Mouse (Mus musculus) midbrain, embryonic 14.5 days (tissue): ENCODE data around the gene Cks1b. TPM values are rescaled to one million over a fixed set of nuclear protein-coding genes. Genes with fewer than 3 reads are reported as not detected.
"Not testable (repeated sequence)": the region's sequence is repeated elsewhere in the genome, so short reads cannot be mapped to it uniquely, and the experiment has no call there.

Experiments
- ATAC-seq: fragments of 200-750 bp; cut with Nextera tagmentation; 2 replicates; pipeline ENCODE4 v1.8.0; 2017; ENCODE audit warnings: moderate number of reproducible peaks, moderate library complexity; ENCODE audit not compliant: low FRiP score, low TSS enrichment
- DNase-seq: peaks from one replicate; pipeline ENCODE4 v3.0.0-alpha.2; 2015
- H3K27ac ChIP-seq: fragments of 300-500 bp; sonication (generic); replicated peaks from 2 replicates; pipeline ENCODE4 v1.5.1; 2014; ENCODE audit warnings: mild to moderate bottlenecking, low read depth, low read length, moderate library complexity
- H3K27me3 ChIP-seq: fragments of 300-500 bp; sonication (generic); 2 replicates; pipeline ENCODE4 v1.6.1; 2014; ENCODE audit warnings: low read length, control low read depth, mixed read lengths; ENCODE audit not compliant: control insufficient read depth, insufficient read depth
- H3K36me3 ChIP-seq: fragments of 300-500 bp; sonication (generic); 2 replicates; pipeline ENCODE4 v1.6.1; 2014; ENCODE audit warnings: low read length, control low read depth; ENCODE audit not compliant: control insufficient read depth, insufficient read depth
- H3K4me1 ChIP-seq: fragments of 300-500 bp; sonication (generic); 2 replicates; pipeline ENCODE4 v1.6.1; 2014; ENCODE audit warnings: mild to moderate bottlenecking, antibody characterized with exemption, low read length, control low read depth; ENCODE audit not compliant: control insufficient read depth, insufficient read depth
- H3K4me2 ChIP-seq: fragments of 300-500 bp; sonication (generic); 2 replicates; pipeline ENCODE4 v1.6.1; 2014; ENCODE audit warnings: mild to moderate bottlenecking, low read length, moderate library complexity
- H3K4me3 ChIP-seq: fragments of 300-500 bp; sonication (generic); replicated peaks from 2 replicates; pipeline ENCODE4 v1.5.1; 2014; ENCODE audit warnings: low read depth, low read length
- H3K9ac ChIP-seq: fragments of 300-500 bp; sonication (generic); replicated peaks from 2 replicates; pipeline ENCODE4 v1.6.1; 2014; ENCODE audit warnings: mild to moderate bottlenecking, low read length, moderate library complexity
- H3K9me3 ChIP-seq: fragments of 300-500 bp; sonication (generic); 2 replicates; pipeline ENCODE4 v1.6.1; 2016; ENCODE audit warnings: low read length, control low read depth, mixed read lengths; ENCODE audit not compliant: control insufficient read depth
- WGBS: fragments of 180-500 bp; shearing (Covaris S2); extraction: QIAGEN DNeasy Blood & Tissue Kit; methylation state at CpG from one replicate; pipeline ENCODE4 v1.1.7; 2014; 5-methylcytosine and 5-hydroxymethylcytosine counted together
- polyA plus RNA-seq: library from polyadenylated mRNA; unstranded; fragments of >200 nt; fragmentation: Nextera tagmentation; extraction: Ambion mirVana; gene quantifications from 2 replicates; pipeline ENCODE4 v1.2.1, GENCODE M21; 2014

Cks1b gene
- polyA plus RNA-seq, 1 experiment from 2014 or later: 115 TPM

DNA sequence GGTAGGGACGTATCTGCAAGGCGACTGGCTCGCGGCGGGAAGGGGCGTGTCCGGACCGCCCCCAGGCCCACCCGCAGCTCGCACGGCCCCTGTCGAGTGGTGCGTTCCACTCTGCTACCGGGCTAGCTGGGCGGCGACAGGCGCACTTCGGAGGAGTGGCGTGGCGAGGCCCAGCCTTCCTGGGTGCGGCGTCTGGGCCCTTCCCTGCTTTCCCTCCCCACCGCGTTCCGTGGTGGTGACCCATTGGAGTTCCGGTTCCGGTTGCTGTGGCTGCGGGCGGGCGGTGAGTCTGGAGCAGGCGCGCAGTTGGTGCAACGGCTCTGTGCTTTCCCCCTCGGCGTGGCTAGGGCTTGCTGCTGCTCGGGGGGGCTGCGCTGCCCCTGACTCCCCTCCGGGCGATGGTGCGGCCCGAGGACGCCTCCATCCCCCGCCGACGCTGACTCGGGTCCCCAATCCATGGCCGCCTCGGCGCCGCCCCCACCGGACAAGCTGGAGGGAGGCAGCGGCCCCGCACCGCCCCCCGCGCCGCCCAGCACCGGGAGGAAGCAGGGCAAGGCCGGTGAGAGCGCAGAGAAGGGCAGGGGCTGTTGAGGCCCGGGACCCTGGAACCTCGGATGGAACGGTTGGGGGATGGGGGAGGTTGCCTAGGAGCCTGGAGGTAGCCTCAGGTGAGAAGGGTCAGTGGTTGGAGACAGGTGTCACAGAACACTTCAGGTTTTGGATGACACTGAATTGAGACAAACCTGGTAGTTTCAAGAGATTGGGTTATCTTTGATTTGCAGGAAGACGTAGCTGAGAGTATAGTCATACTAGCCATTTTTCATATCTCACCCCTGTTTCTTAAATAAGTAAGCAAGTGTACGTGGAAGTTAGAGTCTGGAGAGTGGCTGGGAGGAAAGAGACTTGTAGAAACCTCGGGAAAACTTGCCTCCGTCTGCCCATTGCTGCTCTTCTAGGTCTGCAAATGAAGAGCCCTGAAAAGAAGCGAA is 12.3 kb upstream of the Cks1b start, which contains the start of gene Pygo2:
Gene Pygo2, plus strand, starts transcription at position 44 of the 989 bp plus-strand sequence.
- no peaks in the 10 kb centered on the region for H3K9me3 ChIP-seq
- peak; percentile 96 for ATAC-seq
- peaks cover 9% of the 10 kb centered on the region for H3K4me1 ChIP-seq
- peak within 1 kb of the TSS; percentile 76 for H3K4me3 ChIP-seq
- DNase-seq: peak; percentile 95
- peak within 1 kb of the TSS; percentile 79 for H3K9ac ChIP-seq
- WGBS: 2% methylated on average over 68 of the region's 68 CpGs
- H3K4me2 ChIP-seq: peak within 1 kb of the TSS; percentile 84
- H3K36me3 ChIP-seq: peaks cover 39% of the 10 kb centered on the region
- no peaks in the 10 kb centered on the region for H3K27me3 ChIP-seq
- H3K27ac ChIP-seq: peak within 1 kb of the TSS; percentile 79

DNA sequence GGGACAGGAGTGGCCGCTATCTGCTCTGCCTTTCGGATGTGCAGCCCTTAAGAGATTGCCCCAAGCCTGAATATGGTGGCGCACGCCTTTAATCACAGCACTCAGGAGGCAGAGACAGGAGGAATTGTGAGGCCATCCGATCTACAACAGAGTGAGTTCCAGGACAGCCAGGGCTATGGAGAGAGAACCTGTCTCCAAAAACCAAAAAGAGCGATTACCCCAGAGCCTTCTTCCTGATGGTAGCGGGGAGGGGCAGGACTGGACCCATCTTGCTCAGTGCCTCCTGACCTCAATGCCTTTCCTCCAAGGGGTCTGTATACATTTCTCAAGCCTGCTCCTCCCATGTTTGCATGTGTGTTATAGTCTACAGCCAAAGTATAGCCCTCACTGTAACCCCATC is 10.8 kb upstream of the Cks1b start:
- H3K4me3 ChIP-seq, H3K4me2 ChIP-seq, H3K27ac ChIP-seq, H3K27me3 ChIP-seq, H3K9ac ChIP-seq, DNase-seq, H3K4me1 ChIP-seq, H3K9me3 ChIP-seq, ATAC-seq: not testable (repeated sequence)
- peaks cover 27% of the 10 kb centered on the region for H3K36me3 ChIP-seq
- 93% methylated on average over 7 of the region's 7 CpGs for WGBS

DNA sequence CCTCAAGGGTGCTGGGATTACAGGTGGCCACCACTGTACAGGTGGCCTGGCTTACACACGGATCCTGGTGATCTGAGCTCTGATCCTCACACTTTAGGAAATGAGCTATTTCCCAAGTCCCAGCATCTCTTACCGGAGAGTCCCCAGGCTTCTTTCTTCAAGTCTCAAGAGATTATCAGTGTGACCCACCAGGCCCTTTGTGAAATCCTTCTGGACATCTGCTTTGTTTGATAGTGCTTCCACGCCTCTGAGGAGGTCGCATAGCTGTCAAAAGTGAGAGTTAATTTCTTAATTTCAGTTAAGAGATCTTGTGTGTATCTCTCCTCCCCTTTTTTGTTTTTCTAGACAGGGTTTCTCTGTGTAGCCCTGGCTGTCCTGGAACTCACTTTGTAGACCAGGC is 7.7 kb upstream of the Cks1b start:
- Histone ChIP-seq H3K4me3 (no peak overlapping the region), H3K27ac (no peak overlapping the region), H3K9me3 (no peaks in the 10 kb centered on the region), H3K36me3 (peaks cover 7% of the 10 kb centered on the region), H3K27me3 (no peaks in the 10 kb centered on the region), H3K9ac (no peak overlapping the region), H3K4me1 (peaks cover 8% of the 10 kb centered on the region), H3K4me2 (no peak overlapping the region)
- ATAC-seq (no peak), DNase-seq (no peak)
- 84% methylated on average over 4 of the region's 4 CpGs for WGBS

DNA sequence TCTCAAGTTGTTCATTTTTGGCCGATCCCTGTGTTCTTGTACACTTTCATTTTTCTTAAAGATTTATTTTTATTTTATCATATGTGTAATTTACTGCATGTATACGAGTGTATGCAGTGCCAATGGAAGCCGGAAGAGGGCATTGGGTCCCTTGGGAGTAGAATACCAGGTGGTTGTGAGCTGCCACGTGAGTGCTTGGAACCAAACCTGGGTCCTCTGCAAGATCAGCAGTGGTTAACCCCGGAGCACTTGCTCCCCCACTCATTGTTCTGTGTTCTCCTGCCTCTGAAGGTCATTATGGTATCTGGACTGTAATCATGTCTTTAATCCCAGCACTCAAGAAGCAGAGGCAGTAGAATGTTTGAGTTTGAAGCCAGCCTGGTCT is 7.0 kb upstream of the Cks1b start:
- DNase-seq (no peak), ATAC-seq (no peak)
- Histone ChIP-seq H3K9me3 (no peaks in the 10 kb centered on the region), H3K27me3 (no peaks in the 10 kb centered on the region), H3K36me3 (peaks cover 7% of the 10 kb centered on the region), H3K27ac (no peak overlapping the region), H3K4me3 (no peak overlapping the region), H3K4me2 (no peak overlapping the region), H3K4me1 (peaks cover 7% of the 10 kb centered on the region; the same call in 1 of the 2 replicates), H3K9ac (no peak overlapping the region)
- 91% methylated on average over 5 of the region's 5 CpGs for WGBS

DNA sequence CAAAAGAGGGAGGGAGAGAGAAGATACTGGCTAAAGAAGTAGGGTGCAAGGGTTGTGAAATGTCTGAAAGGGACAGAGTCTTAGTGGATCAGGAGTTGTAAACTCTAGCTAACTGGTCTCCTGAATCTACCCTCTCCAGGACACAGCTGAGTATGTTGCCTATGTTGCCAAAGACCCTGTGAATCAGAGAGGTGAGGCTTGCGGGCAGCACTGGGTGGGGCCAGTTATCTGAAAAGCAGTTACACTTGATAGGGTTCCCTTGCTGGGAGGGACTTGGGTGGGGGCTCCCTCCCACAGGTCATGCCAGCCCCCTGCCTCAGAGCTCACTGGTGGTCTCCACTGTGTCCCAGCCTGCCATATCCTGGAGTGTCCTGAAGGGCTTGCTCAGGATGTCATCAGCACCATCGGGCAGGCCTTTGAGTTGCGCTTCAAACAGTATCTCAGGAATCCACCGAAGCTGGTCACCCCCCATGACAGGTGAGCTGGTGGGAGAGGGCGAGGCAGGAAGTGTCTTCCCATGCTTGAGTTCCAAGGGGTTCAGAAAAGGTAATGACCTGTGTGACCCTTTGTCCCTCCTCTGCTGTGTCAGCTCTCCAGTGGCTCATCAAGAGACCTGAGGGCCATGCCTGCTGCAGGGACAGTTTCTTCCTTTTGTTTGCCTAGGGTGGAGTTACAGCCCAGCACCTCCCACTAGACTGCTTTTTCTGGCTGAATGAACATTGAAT is 6.4 kb upstream of the Cks1b start:
- WGBS: 94% methylated on average over 5 of the region's 5 CpGs
- no peaks in the 10 kb centered on the region for H3K27me3 ChIP-seq
- no peak overlapping the region for H3K4me3 ChIP-seq
- DNase-seq: no peak
- H3K27ac ChIP-seq: no peak overlapping the region
- H3K9me3 ChIP-seq: no peaks in the 10 kb centered on the region
- no peak overlapping the region for H3K4me2 ChIP-seq
- peaks cover 7% of the 10 kb centered on the region for H3K36me3 ChIP-seq
- H3K9ac ChIP-seq: no peak overlapping the region
- peaks cover 11% of the 10 kb centered on the region for H3K4me1 ChIP-seq
- no peak for ATAC-seq

DNA sequence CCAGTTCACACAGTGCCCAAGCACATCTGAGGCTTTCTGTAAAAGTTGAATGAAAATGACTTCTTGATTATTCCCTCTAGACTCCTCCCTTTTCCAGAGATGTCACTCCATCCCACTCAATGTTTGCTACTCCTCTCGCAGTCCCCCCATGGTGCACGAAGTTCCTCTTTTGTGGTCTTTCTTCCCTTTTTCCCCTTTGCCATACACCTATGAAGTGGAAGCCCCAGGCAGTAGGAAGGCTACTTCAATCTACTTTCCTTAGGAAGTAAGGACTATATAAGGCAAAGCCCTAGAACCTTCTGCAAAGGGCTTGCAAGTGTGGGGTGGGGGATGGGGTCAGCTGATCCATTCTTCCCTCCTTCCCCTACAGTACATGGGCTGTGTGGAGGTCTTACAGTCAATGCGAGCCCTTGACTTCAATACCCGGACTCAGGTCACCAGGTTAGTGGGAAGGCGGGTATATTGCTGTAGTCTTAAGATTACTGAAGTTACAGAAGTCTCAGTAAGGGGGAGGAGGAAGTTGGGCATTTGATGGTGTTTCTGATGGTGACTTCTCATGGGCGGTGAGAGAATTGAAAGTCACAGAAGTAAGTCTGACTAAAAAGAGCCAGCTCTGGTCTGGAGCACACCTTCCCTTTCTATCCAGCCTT is 4.5 kb upstream of the Cks1b start:
- peaks cover 17% of the 10 kb centered on the region for H3K4me1 ChIP-seq
- H3K9me3 ChIP-seq: no peaks in the 10 kb centered on the region
- H3K4me2 ChIP-seq: peak overlapping the region; percentile 51
- H3K9ac ChIP-seq: no peak overlapping the region; the same call in 1 of the 2 replicates
- ATAC-seq (no peak), DNase-seq (no peak)
- H3K4me3 ChIP-seq: no peak overlapping the region
- no peaks in the 10 kb centered on the region for H3K27me3 ChIP-seq
- peaks cover 7% of the 10 kb centered on the region for H3K36me3 ChIP-seq
- H3K27ac ChIP-seq: no peak overlapping the region
- 70% methylated on average over 6 of the region's 6 CpGs for WGBS

DNA sequence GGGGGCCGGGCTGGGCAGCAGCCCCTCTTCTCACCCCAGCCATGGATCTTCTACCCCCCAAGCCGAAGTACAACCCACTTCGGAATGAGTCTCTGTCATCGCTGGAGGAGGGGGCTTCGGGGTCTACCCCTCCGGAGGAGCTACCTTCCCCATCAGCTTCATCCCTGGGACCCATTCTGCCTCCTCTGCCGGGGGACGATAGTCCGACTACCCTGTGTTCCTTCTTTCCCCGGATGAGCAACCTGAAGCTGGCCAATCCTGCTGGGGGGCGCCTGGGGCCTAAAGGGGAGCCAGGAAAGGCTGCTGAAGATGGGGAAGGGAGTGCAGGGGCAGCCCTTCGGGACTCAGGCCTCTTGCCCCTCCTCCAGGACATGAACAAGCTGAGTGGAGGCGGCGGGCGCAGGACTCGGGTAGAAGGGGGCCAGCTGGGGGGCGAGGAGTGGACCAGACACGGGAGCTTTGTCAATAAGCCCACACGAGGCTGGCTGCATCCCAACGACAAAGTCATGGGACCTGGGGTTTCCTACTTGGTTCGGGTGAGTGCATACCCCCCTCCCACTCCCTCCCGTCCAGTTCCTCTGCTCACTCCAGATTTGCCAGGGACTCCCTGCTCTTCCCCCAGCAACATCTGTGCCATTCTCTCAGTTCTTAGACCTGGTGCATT is 3.8 kb upstream of the Cks1b start:
- DNase-seq (peak; percentile 17), ATAC-seq (no peak)
- H3K4me3 ChIP-seq: peak overlapping the region; percentile 25
- H3K36me3 ChIP-seq: peaks cover 1% of the 10 kb centered on the region; the same call in 1 of the 2 replicates
- H3K9me3 ChIP-seq: no peaks in the 10 kb centered on the region
- H3K27ac ChIP-seq: no peak overlapping the region
- H3K9ac ChIP-seq: peak overlapping the region; percentile 49
- H3K4me1 ChIP-seq: peaks cover 22% of the 10 kb centered on the region
- WGBS: 8% methylated on average over 22 of the region's 22 CpGs
- peak overlapping the region; percentile 51 for H3K4me2 ChIP-seq
- no peaks in the 10 kb centered on the region for H3K27me3 ChIP-seq
